Mouse (Mus musculus): Measurements from ENCODE around the gene Cpb2. TPM values are rescaled to one million over a fixed set of nuclear protein-coding genes. Genes with fewer than 3 reads are reported as not detected.

The Cpb2 gene
- polyA plus RNA-seq, 1 experiment from 2014 or later, result 0.28 TPM

DNA sequence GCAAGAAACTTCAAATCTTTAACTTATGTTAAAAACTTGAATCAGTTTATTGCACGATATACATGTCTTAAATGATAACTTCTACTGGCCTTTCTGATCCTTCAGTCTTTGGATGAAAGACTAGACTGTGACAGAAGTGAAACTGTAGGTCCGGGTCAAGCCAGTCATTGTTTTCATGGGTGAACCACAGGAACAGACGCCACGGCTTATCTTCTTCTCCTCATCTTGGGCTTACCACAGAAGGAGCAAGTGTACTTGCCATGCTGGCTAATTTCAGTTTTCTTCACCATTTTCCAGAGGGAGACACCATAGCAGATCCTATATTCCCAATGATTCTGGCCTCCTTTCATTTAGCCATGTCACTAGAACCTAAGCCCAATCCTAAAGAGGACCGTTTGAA, 78.2 kb downstream of the Cpb2 start:
- no peak overlapping the region for H3K9ac ChIP-seq
- no peaks in the 10 kb centered on the region for H3K4me1 ChIP-seq
- H3K4me2 ChIP-seq (replicated peaks), result no peak overlapping the region
- ATAC-seq (ENCODE audit: insufficient number of reproducible peaks, insufficient read depth, low FRiP score, low TSS enrichment), result no peak
- H3K27ac ChIP-seq, result no peak overlapping the region
- peaks cover 29% of the 10 kb centered on the region for H3K36me3 ChIP-seq
- H3K4me3 ChIP-seq, result no peak overlapping the region
- no peaks in the 10 kb centered on the region for H3K9me3 ChIP-seq
- 92% methylated on average over 5 of the region's 5 CpGs for WGBS
- no peaks in the 10 kb centered on the region for H3K27me3 ChIP-seq

DNA sequence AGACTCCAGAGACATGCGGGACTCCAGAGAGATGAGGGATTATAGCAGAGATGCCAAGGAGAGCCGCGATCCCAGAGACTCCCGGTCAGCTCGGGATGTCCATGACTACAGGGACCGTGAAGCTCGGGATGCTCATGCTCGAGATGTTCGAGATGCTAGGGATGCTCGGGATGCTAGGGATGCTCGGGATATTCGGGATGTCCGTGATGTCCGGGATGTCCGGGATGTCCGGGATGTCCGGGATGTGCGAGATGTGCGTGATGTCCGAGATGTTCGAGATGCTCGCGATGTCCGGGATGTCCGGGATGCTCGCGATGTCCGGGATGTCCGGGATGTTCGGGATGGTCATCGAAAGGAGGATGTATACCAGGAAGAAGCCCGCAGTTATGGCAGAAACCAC, 81.3 kb downstream of the Cpb2 start:
- Histone ChIP-seq H3K4me2 (replicated peaks) (no peak overlapping the region), H3K36me3 (peaks cover 38% of the 10 kb centered on the region), H3K27ac (no peak overlapping the region), H3K4me3 (no peak overlapping the region), H3K27me3 (no peaks in the 10 kb centered on the region), H3K9me3 (no peaks in the 10 kb centered on the region), H3K4me1 (no peaks in the 10 kb centered on the region), H3K9ac (no peak overlapping the region)
- 97% methylated on average over 32 of the region's 32 CpGs for WGBS
- ATAC-seq (ENCODE audit: insufficient number of reproducible peaks, insufficient read depth, low FRiP score, low TSS enrichment), result no peak

DNA sequence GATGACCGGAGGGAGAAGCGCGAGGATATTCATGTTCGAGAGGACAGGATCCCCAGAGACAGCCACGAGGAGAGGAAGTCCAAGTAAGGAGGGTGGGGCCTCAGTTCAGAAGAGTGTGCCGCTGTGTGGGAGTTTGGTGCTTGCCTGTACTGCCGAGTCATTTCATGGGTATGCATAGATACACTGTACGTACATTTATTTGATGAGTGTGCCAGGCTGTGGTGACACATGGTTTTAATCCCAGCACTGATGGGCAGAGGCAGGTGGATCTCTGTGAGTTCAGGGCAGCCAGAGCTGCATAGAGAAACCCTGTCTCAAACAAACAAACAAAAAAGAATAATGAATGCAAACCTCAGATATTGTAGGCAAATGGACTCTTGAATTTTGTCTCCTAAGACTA, 86.0 kb downstream of the Cpb2 start:
- Histone ChIP-seq H3K27me3 (no peaks in the 10 kb centered on the region), H3K9ac (no peak overlapping the region), H3K4me1 (no peaks in the 10 kb centered on the region), H3K4me2 (replicated peaks) (no peak overlapping the region), H3K4me3 (no peak overlapping the region), H3K27ac (no peak overlapping the region), H3K36me3 (peaks cover 55% of the 10 kb centered on the region), H3K9me3 (no peaks in the 10 kb centered on the region)
- no peak for ATAC-seq (ENCODE audit: insufficient number of reproducible peaks, insufficient read depth, low FRiP score, low TSS enrichment)
- WGBS, result 87% methylated on average over 8 of the region's 8 CpGs

DNA sequence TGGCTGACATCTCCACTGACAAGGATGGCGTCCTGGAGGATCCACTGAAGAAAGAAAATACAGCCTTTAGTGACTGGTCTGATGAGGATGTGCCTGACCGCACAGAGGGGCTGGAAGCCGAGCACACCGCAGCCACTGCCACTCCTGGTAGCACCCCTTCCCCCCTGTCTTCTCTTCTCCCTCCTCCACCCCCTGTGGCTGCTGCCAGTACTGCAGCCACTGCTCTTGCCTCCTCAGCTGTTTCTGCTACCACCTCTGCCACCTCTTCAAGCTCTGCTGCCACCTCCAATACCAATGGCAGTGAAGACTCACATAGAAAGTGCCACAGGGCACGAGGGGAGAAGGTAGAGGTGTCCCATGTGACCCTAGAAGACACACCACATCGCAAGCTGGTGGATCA, 88.5 kb downstream of the Cpb2 start:
- 85% methylated on average over 6 of the region's 6 CpGs for WGBS
- H3K4me1 ChIP-seq, result no peaks in the 10 kb centered on the region
- H3K9me3 ChIP-seq, result no peaks in the 10 kb centered on the region
- H3K27ac ChIP-seq, result no peak overlapping the region
- H3K4me3 ChIP-seq, result no peak overlapping the region
- peaks cover 49% of the 10 kb centered on the region for H3K36me3 ChIP-seq
- H3K9ac ChIP-seq, result no peak overlapping the region
- no peaks in the 10 kb centered on the region for H3K27me3 ChIP-seq
- no peak overlapping the region for H3K4me2 ChIP-seq (replicated peaks)
- no peak for ATAC-seq (ENCODE audit: insufficient number of reproducible peaks, insufficient read depth, low FRiP score, low TSS enrichment)

Small RNAs within 50 kb of the gene (microRNA-seq; reads per million reads assigned to microRNA genes)
- gene Gm44482, result not detected

Other genes starting within 250 kb of the Cpb2 start
- 0.65 and 0.67 TPM in 2 replicates for gene Rubcnl, start 226.3 kb upstream of the Cpb2 start, polyA plus RNA-seq (2016; fragmentation: Nextera tagmentation; extraction: Ambion mirVana)
- gene Lrrc63, start 111.4 kb upstream of the Cpb2 start, polyA plus RNA-seq (2016; fragmentation: Nextera tagmentation; extraction: Ambion mirVana), result not detected in 2 replicates
- gene Lcp1, start 111.2 kb upstream of the Cpb2 start, polyA plus RNA-seq (2016; fragmentation: Nextera tagmentation; extraction: Ambion mirVana), result 24.3 and 25.6 TPM in 2 replicates
- gene Zc3h13, start 42.1 kb downstream of the Cpb2 start, polyA plus RNA-seq (2016; fragmentation: Nextera tagmentation; extraction: Ambion mirVana), result 37.5 and 39.1 TPM in 2 replicates
- 0.11 and 0.12 TPM in 2 replicates for gene Siah3, start 213.7 kb downstream of the Cpb2 start, polyA plus RNA-seq (2016; fragmentation: Nextera tagmentation; extraction: Ambion mirVana)

All from embryonic facial prominence, embryonic 12.5 days (tissue).